Mouse (Mus musculus) heart, postnatal 10 days (tissue): ENCODE results near the gene Tmem132c. TPM values are rescaled to one million over a fixed set of nuclear protein-coding genes. Genes with fewer than 3 reads are reported as not detected.

ENCODE experiments used
- DNase-seq, 2 experiments: peaks; one replicate each; pipeline ENCODE4 v3.0.0; 2021
- intact Hi-C: fragments of 180-260 bp; cut with DNase I; formaldehyde crosslinking; loops from one replicate; pipeline ENCODE4 v1.15.1; 2025
- total RNA-seq, 2 experiments: library from RNA; stranded (reverse); gene quantifications; 2 replicates each; pipeline ENCODE4 v1.2.3; 2021

The Tmem132c gene
- total RNA-seq, 2 experiments from 2014 or later = 0.31 to 0.57 TPM

- intact Hi-C loops = no loop called here
These were observed 39.6 kb downstream of the Tmem132c start for GRCm38 (mm10) chr5:127281186-127281585.

GRCm38 (mm10) chr5:127282539-127283123, 41.0 kb downstream of the Tmem132c start:
- DNase-seq = no peak
- intact Hi-C loops = no loop called here

More at GRCm38 (mm10) chr5:127281186-127281585, 39.6 kb downstream of the Tmem132c start:
- no peak for DNase-seq

GRCm38 (mm10) chr5:127286886-127287285, 45.3 kb downstream of the Tmem132c start:
- no peak for DNase-seq
- intact Hi-C loops = no loop called here

DNA sequence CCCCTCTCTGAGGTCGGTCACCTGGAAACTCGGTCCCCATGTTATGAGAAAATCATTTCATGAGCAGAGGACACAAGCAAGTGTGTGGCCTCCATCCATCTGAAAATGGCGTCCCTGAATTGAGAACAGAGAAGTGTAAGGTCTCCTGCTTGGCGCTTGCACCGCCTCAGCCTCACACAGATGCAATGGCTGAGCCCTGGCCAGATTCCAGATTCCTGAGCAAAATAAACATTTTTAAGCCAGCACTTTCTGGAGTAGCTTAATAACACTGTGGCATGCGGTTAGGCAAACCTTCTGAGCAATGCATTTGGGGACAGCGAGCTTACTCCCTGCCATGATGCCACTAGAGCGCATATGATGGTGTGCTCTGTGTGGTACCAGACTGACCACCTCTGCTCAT, 48.1 kb downstream of the Tmem132c start:
- intact Hi-C loops = no loop called here
- DNase-seq = no peak

DNA sequence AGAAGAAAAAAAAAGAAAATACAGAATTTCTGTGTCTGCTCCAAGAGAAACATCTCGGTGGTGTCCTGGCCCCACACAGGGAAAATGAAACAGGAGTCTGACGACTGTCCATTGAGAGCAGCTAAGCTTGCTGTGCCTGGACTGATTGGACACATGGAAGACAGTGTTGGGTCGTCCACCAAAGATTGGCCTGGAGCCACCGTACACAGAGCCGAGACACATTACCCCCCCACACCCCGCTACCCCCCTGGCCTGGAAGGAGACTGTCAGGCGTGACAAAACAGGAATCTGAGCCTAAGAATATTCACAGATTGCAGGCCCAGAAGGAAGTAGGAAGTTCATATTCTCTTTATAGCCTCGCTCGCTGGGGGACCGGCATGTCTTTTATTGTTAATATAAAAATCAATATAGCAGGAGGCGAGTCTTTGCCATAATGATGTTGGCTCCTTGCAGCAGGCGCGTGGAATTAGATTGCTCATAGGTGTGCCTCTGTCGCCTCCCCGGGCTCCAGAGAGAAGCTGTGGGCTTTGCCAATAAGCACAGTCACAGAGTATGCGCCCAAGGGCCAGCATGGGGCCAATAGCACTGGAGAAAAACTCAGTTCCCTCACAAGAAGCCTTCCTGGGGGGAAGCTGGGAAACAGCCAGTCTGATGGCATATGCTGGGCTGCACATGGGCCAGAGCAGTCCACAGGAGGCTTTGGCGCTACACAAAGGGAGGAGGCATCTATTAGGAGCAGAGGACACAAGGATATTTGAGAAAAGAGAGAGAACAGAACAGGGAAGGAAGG, 49.0 kb downstream of the Tmem132c start:
- DNase-seq = peak; percentile 22 to 27
- intact Hi-C loops = no loop called here

DNA sequence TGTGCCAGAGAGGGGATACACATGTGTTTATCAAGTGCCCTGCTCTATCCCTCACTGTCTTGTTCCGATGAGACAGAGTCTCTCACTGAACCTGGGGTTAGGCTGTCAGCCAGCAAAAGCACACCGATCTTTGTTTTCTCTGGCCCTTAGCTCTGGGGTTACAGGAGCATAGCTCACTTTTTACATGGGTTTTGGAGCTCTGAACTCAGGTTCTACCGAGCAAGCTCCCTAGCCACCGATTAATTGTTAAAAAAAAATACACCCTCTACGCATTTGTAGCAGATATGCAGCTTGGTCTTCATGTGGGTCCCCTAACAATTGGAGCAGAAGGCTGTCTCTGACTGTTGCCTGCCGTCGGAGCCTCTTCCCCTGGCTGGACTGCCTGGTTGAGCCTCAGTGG, 50.0 kb downstream of the Tmem132c start:
- intact Hi-C loops = no loop called here
- DNase-seq = no peak

DNA sequence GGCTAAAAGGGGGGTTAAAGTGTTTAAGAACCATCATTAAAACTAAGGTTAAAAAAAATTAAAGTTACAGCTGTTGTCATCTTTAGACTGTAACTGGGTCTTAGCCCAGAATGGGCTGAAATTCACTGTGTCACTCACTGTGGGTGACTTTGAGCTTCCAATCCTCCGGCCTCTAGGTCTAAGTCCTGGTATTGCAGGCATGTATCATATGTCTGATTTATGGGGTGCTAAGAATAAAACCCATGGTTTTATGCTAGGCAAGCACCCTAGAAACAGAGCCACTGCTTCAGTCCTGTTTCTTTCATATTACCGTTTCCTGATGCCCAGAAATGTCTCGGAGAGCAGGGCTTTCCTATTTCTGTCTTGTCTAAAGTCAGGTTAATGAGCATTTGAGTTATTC, 52.1 kb downstream of the Tmem132c start:
- intact Hi-C loops = no loop called here
- no peak for DNase-seq

- no peak for DNase-seq
- intact Hi-C loops = no loop called here
These were observed 55.9 kb downstream of the Tmem132c start for GRCm38 (mm10) chr5:127297461-127297860.

GRCm38 (mm10) chr5:127298060-127298459, 56.5 kb downstream of the Tmem132c start:
- DNase-seq = no peak
- intact Hi-C loops = no loop called here

GRCm38 (mm10) chr5:127299010-127299409, 57.4 kb downstream of the Tmem132c start:
- intact Hi-C loops = no loop called here
- DNase-seq = no peak

DNA sequence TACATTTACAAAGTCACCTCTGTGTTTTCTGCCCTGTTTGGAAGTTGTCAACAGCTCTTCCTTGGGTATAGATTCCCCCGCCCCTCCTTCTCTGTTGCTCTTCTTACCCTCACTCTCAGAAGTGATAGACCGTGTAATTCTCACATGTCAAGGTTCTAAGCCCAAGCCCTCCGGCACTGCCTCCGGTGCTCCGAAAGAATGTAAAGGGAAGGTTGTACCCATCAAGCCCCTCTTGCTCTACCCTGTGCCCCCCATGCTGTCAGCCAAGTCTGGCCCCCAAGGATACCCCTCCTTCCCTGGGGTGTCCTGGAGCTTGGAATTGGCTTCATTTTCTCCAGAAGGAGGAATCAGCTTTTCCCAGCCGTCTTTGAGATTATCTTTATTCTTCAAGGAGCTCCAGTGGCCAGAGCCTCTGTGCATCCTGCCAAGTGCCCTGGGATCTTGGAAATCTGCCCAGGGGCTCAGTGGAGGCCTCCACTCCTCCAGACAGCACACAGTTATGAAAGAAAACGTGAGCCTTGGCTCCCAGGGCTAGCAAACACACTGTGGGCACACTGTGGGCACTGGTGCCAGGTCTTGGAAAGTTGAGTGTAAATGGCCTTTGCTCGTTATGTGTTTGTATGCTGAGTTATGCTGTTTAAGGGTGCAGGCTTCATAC, 59.1 kb downstream of the Tmem132c start:
- intact Hi-C loops = no loop called here
- DNase-seq = peak; percentile 8

DNA sequence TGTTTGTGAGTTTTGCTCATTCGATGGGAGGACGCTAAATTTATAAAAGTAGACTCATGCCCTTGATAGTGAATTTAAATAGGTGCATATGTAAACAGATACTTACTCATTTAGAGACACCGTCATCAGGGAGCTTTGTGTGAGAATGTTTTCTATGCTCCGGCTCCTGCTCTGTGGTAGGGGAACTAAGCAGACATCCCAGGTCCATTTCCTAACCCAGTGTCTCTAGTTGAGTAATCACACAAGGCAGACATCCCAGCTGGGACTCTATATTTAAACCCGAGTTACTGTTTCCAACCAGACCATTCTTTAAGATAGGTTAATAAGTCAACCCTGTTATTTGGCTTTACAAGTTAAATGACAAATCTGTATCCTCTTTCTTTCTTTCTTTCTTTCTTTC, 63.7 kb downstream of the Tmem132c start:
- DNase-seq = no peak
- intact Hi-C loops = no loop called here

GRCm38 (mm10) chr5:127305719-127306118, 64.1 kb downstream of the Tmem132c start:
- DNase-seq = no peak
- intact Hi-C loops = no loop called here

DNA sequence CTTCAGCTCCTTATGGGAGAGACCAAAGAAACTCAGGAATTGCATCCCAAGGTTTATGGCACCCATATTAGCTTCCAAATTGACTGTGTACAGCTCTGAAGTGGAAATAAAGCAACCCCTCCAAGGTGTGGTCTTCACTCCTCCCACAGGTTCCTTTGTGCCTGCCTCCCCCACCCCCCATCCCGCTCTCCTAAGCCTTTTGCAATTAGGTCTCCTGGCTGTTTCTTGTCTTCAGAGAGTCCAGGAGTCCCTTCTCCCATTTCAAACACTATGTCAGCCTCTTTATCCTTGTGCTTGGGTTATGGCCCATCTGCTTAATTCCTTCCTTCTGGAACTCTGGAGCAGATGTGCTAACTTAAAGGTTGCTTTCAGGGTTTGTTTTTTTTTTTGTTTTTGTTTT, 65.1 kb downstream of the Tmem132c start:
- DNase-seq = no peak
- intact Hi-C loops = no loop called here

GRCm38 (mm10) chr5:127310318-127311004, 68.9 kb downstream of the Tmem132c start:
- DNase-seq = no peak
- intact Hi-C loops = no loop called here

DNA sequence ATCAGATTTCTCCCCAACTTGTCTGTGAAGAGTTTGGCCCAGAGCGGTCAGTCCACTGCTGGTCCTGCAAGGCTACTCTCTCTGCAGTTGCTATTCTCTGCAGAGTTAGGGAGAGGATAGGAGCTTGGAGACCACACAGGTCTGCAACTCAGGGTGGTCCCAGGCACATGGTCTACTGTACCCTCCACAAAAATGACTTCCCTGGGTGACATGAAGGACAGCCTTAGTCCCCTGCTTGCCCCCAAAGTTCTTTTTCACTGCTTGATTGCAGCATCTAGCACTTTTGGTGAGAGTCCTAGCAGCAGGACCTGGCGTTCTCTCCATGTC, 69.4 kb downstream of the Tmem132c start:
- DNase-seq = no peak
- intact Hi-C loops = no loop called here

GRCm38 (mm10) chr5:127313634-127314033, 72.0 kb downstream of the Tmem132c start:
- intact Hi-C loops = no loop called here
- no peak for DNase-seq

DNA sequence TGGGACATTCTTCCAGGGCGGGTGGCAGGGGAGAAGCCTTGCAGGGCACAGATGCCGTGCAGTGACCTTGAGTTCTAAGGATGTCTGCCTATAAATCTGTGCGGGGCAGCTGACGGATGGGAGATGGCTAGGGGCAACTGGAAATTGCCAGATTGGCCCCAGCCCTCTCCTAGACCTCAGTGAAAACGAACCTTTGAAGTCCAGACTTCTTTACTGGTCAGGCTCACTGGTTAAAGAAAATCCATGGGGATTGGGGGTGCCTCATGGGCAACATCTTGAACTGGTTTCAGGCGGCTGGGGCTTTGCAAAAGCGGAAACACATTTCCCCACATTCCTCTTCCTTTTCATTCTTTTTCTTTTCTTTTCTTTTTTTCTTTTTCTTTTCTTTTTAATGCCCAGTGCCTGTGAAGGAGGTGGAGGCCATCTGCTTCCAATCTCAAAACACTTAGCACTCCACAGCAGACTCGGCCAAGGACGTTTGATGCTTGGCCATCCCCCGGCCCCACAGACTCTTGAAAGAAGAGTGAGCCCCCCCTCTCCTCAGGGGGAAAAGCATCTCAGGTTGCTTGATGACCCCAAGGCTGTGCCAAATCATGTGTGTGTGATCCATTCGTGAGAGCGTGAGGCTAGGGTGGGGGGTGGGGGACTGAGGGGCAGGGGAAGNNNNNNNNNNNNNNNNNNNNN, 77.6 kb downstream of the Tmem132c start:
- intact Hi-C loops = no loop called here
- DNase-seq = no peak

DNA sequence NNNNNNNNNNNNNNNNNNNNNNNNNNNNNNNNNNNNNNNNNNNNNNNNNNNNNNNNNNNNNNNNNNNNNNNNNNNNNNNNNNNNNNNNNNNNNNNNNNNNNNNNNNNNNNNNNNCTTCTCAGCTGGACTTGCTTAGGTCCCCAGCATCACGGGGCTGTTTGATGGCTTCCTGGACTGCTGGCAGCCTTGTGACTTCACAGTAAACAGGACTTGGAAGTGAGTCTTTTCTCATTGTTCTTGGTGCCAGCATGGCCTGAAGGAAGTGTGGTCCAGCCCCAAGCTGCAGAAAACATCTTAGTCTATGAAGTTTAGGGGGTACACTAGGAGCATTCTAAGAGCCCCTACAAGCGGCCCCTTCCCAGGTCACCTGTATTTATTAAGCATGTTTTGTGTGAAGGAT, 83.0 kb downstream of the Tmem132c start:
- intact Hi-C loops = no loop called here
- DNase-seq = no peak

DNA sequence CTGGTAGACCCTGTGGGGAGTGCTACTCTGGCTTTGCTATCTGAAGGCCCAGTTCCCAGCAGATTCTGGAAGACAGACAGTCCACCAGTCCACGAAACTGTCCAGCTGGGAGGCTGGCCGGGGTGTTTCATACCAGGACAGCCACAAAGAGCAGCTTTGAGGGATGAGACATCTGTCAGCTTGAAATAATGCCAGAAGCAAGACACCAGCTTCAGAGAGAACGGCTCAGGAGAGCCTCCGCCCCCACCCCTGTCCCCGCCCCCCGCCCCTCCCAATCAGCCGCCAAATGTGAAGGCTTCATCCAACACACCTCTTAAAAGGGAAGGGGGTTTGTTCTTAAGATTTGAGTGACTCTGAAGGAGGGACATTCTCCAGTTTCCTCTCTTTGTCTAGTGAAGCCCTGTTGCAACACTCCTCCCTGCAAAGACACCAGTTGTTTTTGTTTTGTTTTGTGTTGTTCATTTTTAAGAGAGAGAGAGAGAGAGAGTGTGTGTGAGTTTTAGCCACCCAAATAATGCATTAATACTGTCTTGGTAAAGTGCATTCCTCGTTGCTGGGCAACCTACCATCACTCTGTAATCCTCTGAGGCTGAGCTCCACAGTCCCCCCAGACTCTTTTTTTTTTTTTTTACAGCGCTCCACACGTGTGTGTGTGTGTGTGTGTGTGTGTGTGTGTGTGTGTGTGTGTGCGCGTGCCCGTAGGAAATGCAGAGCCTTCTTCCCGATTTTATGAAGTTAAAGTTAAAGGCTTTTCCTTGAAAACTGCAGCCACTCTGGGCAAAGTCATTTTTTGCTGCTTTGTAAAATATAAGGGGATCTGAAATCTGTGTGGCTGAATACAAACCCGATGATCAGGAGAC, 94.7 kb downstream of the Tmem132c start:
- intact Hi-C loops = no loop called here
- peak; percentile 57 to 65 for DNase-seq
